Mouse (Mus musculus) left cerebral cortex, postnatal 14 days (tissue): ENCODE measurements at regions not wholly inside any gene's neighbourhood (a gene's known extent, or its start where the extent isn't known, plus 50 kb on each side); places are given as distances from the start of the nearest gene placed in this dataset.

Source experiments
- DNase-seq, 2 experiments: peaks; one replicate each; pipeline ENCODE4 v3.0.0; 2021 to 2022; ENCODE audit warnings: low spot score in 2 of 2, mixed read lengths in 1 of 2
- intact Hi-C: fragments of 180-260 bp; cut with DNase I; formaldehyde crosslinking; loops from one replicate; pipeline ENCODE4 v1.15.1; 2025

DNA sequence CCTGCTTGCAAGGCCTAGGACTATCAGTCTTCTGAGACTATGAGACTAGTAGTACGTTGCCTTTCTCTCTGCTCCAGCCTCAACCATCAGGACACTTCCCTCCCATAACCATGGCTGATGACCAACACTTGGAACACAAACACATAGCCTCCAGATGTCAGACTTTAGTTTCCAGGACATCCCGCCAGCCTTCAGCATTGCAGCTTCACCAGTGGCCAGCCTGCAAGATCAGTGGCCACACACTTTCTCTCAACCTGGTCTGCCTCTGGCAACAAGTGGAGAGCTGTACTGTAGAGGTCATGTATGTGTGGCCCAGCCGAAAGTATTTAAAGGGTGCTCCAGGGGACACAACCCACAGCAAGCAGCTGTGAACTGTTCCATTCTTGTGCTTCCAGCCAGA, 124.8 kb upstream of the Habp2 start:
- intact Hi-C loops = no loop called here
- no peak for DNase-seq

DNA sequence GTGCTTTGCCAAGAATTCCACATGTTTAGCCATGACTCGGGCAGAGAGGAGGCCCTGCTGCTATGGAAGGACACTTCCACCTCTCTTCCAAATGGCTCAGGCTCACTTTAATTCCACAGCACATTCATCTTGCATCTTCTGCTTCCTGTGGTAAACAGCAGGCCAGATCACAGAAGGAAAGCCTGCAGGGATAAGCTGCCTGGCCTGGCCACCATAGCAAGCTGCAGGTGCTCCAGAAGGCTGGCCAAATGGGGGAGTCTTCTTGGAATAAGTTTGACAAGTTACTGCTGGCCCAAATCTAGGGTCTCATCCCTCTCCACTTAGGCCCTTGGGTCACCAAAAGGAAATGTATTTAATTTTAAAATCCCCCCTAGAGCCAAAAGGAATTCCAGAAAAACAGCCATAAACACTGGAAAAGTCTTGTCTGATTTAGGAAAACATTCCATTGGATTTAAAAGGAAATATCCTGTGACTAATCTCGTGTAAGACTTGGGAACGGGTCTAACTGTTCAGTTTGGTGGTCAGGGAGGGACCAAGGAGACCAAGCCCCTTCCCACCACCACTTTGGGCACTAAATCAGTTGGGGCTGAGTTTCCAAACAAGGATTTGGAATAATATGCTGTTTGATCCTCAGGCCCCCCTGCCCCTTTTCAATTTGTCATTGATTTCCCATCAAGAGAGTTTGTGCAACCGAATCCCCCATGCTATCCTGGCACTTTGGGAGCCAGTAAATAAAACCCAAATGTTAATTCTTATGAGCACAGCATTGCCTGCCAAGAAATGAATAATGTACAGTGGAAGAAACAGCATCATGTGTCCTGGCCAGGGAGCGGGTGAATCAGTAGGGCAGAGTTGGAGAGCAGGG, 117.6 kb upstream of the Habp2 start:
- intact Hi-C loops = no loop called here
- DNase-seq = no peak

- no peak for DNase-seq
- intact Hi-C loops = no loop called here
These were observed 117.0 kb upstream of the Habp2 start for GRCm38 (mm10) chr19:56169998-56170274.

GRCm38 (mm10) chr19:56172454-56172853, 114.5 kb upstream of the Habp2 start:
- DNase-seq = no peak
- intact Hi-C loops = no loop called here

DNA sequence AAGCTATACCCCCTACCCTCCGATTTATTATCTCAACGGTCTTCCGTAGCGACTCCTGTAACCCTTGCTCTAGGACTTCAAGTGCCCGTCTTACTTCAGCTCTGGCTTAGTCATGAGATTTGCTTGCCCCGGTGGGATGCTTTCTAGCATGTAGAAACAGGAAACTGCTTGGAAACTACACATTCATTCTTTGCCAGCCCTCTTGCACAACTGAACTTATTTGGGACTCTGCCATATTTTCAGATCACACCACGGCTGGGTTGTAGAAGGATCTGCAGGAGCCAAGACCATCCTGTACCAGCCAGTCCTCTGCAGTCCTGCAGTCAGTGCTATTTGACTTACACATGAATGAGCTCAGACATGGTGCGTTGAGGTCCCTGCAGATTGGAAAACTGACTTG, 110.9 kb upstream of the Habp2 start:
- no peak for DNase-seq
- intact Hi-C loops = no loop called here

GRCm38 (mm10) chr19:56177231-56177745, 109.6 kb upstream of the Habp2 start:
- intact Hi-C loops = no loop called here
- no peak for DNase-seq

DNA sequence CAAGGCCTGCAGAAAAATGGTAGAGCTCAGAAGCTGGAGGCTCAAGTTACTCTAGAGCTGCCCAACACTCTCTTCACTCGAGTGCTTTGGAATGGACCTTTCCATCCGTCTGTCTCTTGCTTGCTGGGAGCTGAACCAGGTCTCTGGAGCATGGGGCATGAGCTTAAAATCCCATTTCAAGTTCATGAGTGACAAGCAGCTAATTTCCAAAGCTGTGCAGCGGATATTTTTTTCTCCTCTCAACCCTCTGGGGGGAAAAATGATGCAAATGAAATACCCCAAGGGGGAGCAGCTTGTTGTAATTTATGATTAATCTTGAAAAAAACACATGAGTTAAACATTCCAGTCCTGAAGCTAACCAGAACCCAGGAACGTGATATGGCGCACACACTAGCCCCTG, 101.2 kb upstream of the Habp2 start:
- DNase-seq = no peak
- intact Hi-C loops = no loop called here

DNA sequence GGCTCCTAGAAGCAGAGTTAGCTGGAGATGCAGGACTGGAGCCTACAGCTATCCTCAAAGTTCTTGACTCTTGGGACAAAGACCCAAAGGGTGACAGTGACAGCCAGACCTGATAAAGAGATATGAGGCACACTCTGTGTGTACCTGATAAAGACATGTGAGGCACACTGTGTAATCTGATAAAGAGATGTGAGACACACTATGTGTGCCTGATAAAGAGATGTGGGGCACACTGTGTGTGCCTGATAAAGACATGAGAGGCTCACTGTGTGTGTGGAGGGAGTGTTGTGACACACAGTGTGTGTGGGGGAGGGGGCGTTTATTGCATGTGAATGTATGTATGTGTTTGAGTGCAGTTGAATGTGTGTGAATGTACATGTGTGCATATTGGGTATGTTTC, 97.8 kb upstream of the Habp2 start:
- intact Hi-C loops = no loop called here
- no peak for DNase-seq

- DNase-seq = no peak
- intact Hi-C loops = no loop called here
These were observed 96.7 kb upstream of the Habp2 start for GRCm38 (mm10) chr19:56190222-56190621.

GRCm38 (mm10) chr19:56198474-56199236, 88.3 kb upstream of the Habp2 start:
- intact Hi-C loops = no loop called here
- DNase-seq = no peak

GRCm38 (mm10) chr19:56199401-56200150, 87.4 kb upstream of the Habp2 start:
- DNase-seq = no peak
- intact Hi-C loops = no loop called here

GRCm38 (mm10) chr19:56201007-56201682, 85.8 kb upstream of the Habp2 start:
- DNase-seq = no peak
- intact Hi-C loops = no loop called here

DNA sequence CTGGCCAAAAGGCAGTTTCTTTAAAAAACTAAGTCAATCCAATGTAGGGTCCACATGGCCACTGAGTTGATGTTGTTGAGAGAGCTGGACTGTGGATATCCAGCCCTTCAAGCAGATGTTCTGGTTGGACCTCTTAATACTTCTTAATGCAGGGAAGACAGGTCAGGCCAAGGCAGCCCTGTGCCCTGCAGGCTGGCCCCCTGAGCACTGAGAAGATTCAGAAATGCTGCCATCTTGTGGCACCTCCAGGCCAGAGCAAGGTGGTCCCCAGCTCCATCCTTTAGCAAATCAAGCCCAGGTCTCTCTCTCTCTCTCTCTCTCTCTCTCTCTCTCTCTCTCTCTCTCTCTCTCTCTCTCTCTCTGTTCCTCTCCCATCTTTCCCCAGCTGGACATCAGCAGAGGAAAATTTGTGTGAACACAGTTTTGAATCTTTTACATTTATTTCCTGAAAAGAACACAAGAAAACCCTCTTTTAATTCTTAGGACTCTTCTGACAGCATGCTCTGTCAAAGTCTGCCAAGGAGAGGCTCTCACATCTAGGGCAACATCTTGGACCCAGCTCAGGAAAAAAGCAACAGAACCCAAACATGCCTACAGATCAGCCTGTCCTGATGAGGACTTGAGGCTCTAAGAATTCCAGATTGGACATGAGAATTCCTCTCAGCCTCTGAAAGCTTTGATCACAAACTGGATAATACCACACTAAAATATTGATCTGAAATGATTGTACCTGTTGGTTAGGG, 85.0 kb upstream of the Habp2 start:
- intact Hi-C loops = no loop called here
- peak in 1 of 2 experiments; percentile 22 for DNase-seq

DNA sequence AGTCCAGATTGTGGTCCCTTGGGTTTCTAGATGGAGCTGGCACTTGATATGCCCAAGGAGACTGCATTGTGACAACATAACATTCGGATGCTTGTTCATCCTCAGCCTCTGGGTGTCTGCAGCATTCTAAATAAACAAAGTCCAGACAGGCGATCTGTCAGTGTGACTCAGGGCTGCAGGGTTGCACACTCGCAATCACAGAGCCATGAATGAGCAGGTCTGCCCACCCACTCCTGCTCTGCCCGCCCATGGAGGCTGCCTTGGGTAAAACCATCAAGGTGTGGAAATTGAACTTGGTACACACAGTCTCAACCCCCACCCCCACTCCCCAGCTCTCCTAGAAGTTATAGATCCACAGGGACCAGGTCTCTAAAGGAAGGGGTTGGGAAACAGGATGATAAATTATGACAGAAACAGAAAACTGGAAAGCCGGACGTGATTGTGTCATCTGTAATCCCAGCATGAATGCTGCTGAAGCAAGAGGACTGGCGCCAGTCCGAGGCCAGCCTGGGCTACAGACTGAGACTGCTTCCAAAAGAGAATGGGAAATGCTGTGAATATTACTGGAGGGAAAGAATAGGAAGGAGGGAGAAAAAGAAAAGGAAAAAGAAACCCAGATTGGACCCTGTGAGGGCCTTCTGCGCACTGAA, 84.3 kb upstream of the Habp2 start:
- intact Hi-C loops = no loop called here
- DNase-seq = no peak

DNA sequence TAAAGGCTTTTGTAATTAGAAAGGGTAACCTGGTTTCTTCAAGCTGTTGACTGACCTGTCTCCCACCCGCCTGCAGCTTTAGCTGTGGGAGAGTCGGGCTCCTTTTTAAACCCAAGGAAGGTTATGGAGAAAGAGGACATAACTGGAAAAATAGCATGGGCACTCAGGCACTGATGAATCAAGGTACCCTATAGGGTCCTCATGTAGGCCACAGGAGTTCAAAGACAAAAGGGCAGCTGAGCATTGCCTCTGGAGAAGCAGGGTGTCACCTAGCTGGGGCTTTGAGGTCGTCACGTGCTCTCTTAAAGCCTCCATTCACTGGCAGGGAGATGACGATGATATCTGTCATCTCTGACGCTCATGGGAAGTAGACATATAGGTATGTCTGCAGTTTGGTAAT, 68.4 kb upstream of the Habp2 start:
- no peak for DNase-seq
- intact Hi-C loops = no loop called here

DNA sequence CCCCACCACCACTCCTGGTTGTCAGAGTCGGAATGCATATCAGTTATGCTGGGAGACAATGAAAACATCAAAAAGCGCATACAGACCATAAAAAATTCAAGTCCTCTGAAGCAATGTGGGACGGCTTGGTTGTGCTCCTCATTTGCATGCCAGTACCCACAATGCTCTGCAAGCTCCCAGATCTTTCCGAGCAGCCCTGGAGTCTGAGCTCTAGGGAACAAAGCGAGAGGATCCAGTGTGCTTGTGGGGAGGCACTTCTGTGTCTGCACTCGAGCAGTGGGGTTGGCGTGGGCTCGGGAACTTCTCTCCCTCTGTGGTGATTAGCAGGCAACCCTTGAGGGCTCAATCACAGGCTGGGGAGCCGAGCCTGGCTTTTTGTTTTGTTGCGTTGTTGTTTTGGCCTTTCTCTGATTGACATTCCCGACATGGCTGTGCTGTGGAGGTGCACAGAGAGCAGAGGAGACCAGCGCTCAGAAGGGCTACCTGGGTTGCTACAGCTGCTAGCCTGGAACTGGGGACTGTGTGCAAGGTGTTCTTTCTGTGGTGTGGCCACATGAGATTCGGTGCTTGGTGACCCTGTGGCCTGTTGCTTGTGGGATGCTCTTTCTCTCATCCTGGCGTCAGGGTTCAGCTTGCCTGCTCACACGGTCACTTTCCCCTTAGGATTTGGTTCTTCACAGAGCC, 66.1 kb upstream of the Habp2 start:
- peak; percentile 10 to 14 for DNase-seq
- intact Hi-C loops = no loop called here

DNA sequence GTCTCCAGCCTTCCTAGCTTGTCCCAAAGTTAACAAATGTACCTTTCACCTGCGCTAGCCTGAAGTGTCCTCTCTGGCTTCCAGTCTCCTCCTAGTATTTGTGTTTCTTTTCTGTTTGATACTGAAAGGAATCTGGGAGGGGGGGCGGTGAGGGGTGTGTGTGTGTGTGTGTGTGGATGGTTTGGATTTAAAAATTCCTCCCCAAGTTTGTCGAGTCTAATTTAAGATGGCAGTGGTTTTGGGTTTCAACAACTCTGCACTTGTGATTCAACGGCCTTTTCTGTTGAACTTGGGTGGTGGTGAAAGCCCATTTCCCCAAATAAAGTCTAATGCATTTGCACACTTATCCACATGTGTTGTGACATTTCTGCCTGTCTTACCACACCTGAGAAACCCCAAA, 64.4 kb upstream of the Habp2 start:
- intact Hi-C loops = no loop called here
- DNase-seq = no peak

GRCm38 (mm10) chr19:56225039-56225438, 61.9 kb upstream of the Habp2 start:
- no peak for DNase-seq
- intact Hi-C loops = no loop called here
